Mouse (Mus musculus) neural tube, embryonic 14.5 days (tissue): ENCODE data around the gene Frmd4b. TPM values are rescaled to one million over a fixed set of nuclear protein-coding genes. Genes with fewer than 3 reads are reported as not detected.

ENCODE experiments used
- ATAC-seq: fragments of 200-750 bp; cut with Nextera tagmentation; 2 replicates; pipeline ENCODE4 v1.8.0; 2017; ENCODE audit warnings: low read depth, mild to moderate bottlenecking, moderate TSS enrichment, moderate library complexity
- H3K27ac ChIP-seq: fragments of 300-500 bp; sonication (generic); 2 replicates; pipeline ENCODE4 v1.5.1; 2014; ENCODE audit warnings: low read depth, mild to moderate bottlenecking, control low read depth, low read length, moderate library complexity, mixed read lengths
- H3K27me3 ChIP-seq: fragments of 300-500 bp; sonication (generic); 2 replicates; pipeline ENCODE4 v1.6.1; 2014; ENCODE audit warnings: low read length; ENCODE audit not compliant: control insufficient read depth, insufficient read depth
- H3K36me3 ChIP-seq: fragments of 300-500 bp; sonication (generic); 2 replicates; pipeline ENCODE4 v1.6.1; 2014; ENCODE audit warnings: low read length, mixed read lengths; ENCODE audit not compliant: control insufficient read depth, insufficient read depth
- H3K4me1 ChIP-seq: fragments of 300-500 bp; sonication (generic); 2 replicates; pipeline ENCODE4 v1.6.1; 2014; ENCODE audit warnings: low read length; ENCODE audit not compliant: control insufficient read depth, insufficient read depth
- H3K4me2 ChIP-seq: fragments of 300-500 bp; sonication (generic); 2 replicates; pipeline ENCODE4 v1.6.1; 2014; ENCODE audit warnings: mild to moderate bottlenecking, low read depth, low read length, control low read depth
- H3K4me3 ChIP-seq: fragments of 300-500 bp; sonication (generic); 2 replicates; pipeline ENCODE4 v1.5.1; 2014; ENCODE audit warnings: low read depth, low read length, control low read depth, mixed read lengths
- H3K9ac ChIP-seq: fragments of 300-500 bp; sonication (generic); replicated peaks from 2 replicates; pipeline ENCODE4 v1.6.1; 2014; ENCODE audit warnings: low read depth, mild to moderate bottlenecking, control low read depth, low read length, mixed read lengths
- H3K9me3 ChIP-seq: fragments of 300-500 bp; sonication (generic); 2 replicates; pipeline ENCODE4 v1.6.1; 2016; ENCODE audit warnings: low read length; ENCODE audit not compliant: control insufficient read depth
- WGBS: fragments of 180-500 bp; shearing (Covaris S2); extraction: QIAGEN DNeasy Blood & Tissue Kit; methylation state at CpG from one replicate; pipeline ENCODE4 v1.1.7; 2014; 5-methylcytosine and 5-hydroxymethylcytosine counted together
- polyA plus RNA-seq: library from polyadenylated mRNA; unstranded; fragments of >200 nt; fragmentation: Nextera tagmentation; extraction: Ambion mirVana; gene quantifications from 2 replicates; pipeline ENCODE4 v1.2.1, GENCODE M21; 2014

Gene Frmd4b
- polyA plus RNA-seq, 1 experiment from 2014 or later, result 26.8 TPM

DNA sequence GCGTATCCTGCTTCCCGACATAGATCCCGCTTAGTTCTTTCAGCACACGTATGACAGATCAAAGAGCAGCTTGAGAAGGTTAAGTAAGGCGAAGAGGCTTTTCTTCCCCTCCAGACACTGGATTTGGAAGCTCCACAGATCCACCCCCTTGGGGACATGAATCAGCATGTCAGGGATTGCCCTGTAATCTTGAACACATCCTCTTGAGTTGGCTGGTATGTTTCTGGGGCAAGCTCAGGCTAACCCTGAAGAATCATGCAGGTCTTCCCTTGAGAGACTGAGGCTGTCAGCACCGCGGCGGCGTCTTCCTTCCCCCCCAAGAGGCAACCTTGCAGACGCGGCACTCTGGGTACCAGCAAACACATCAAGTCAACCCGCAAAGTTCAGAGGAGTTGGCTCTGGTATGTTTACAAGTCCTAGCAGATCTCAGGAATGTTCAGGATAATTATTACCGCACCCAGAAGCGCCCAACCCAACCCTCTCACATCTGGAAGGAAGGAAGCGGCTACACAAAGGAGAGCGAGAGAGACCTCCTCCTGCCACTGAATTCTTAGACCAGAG is 1.4 kb downstream of the Frmd4b start:
- peak overlapping the region; percentile 76 for H3K4me3 ChIP-seq
- H3K27me3 ChIP-seq, result no peaks in the 10 kb centered on the region; the same call in 1 of the 2 replicates
- H3K27ac ChIP-seq, result peak overlapping the region; percentile 94
- peaks cover 13% of the 10 kb centered on the region for H3K4me1 ChIP-seq
- WGBS, result 2% methylated on average over 16 of the region's 16 CpGs
- peak overlapping the region; percentile 85 for H3K9ac ChIP-seq
- H3K9me3 ChIP-seq, result no peaks in the 10 kb centered on the region
- no peaks in the 10 kb centered on the region for H3K36me3 ChIP-seq
- H3K4me2 ChIP-seq, result peak overlapping the region; percentile 84
- no peak for ATAC-seq

DNA sequence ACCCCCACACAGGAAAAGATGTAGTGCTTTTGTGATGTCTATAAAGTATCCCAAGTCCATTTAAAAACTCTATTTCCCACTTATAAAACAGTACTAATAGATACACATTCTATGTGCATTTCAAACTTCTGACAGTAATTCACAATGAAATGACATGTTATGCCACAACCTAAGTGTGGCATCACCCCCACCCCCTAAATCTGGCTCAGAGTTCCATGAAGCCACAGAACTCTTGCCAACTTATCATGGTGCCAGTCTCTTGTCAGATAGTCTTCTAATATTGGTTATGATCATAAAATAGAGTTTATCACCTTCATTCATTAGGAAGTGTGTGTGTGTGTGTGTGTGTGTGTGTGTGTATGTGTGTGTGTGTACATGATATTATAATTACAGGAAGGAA is 3.2 kb downstream of the Frmd4b start:
- Histone ChIP-seq H3K4me1 (peaks cover 17% of the 10 kb centered on the region), H3K4me3 (no peak overlapping the region), H3K36me3 (no peaks in the 10 kb centered on the region), H3K4me2 (peak overlapping the region; percentile 84), H3K27me3 (no peaks in the 10 kb centered on the region; the same call in 1 of the 2 replicates), H3K27ac (no peak overlapping the region), H3K9me3 (no peaks in the 10 kb centered on the region), H3K9ac (no peak overlapping the region)
- no peak for ATAC-seq

- Histone ChIP-seq H3K36me3 (no peaks in the 10 kb centered on the region), H3K4me2 (no peak overlapping the region), H3K4me3 (no peak overlapping the region), H3K27ac (no peak overlapping the region), H3K9ac (no peak overlapping the region), H3K27me3 (no peaks in the 10 kb centered on the region; the same call in 1 of the 2 replicates), H3K9me3 (no peaks in the 10 kb centered on the region), H3K4me1 (peaks cover 21% of the 10 kb centered on the region)
- WGBS, result 72% methylated on average over 5 of the region's 5 CpGs
- no peak for ATAC-seq
Observed at GRCm38 (mm10) chr6:97612861-97613260, 4.5 kb downstream of the Frmd4b start.

DNA sequence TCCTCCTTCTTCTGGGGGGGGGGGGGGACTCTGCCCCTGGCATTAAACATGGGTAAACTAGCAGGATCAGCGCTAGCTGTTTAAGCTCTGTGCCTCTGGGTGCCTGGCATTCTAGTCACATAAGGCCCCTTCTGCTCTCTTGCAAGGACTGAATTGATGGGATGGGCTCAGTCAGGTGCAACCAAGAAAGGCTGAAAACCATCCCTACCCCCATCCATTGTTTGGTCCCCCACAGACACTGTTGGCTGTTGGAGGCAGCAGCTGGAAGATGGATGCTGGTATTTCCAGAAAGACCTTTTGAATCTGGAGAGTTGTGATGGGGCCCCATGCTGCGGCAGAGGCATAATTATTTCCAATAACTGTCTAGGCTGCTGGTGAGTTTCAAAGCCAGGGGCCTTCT is 7.3 kb downstream of the Frmd4b start:
- Histone ChIP-seq H3K4me2 (no peak overlapping the region), H3K9ac (no peak overlapping the region), H3K27ac (0 out of 2 replicates have a peak overlapping the region, but pooled peaks have one; percentile 4), H3K9me3 (no peaks in the 10 kb centered on the region; the same call in 1 of the 2 replicates), H3K27me3 (no peaks in the 10 kb centered on the region), H3K4me3 (no peak overlapping the region), H3K4me1 (peaks cover 12% of the 10 kb centered on the region; the same call in 1 of the 2 replicates), H3K36me3 (no peaks in the 10 kb centered on the region)
- peak; percentile 68; the same call in 1 of the 2 replicates for ATAC-seq
- 20% methylated on average over 2 of the region's 2 CpGs for WGBS

- no peak for ATAC-seq
- Histone ChIP-seq H3K27me3 (no peaks in the 10 kb centered on the region), H3K4me3 (no peak overlapping the region), H3K4me2 (no peak overlapping the region), H3K9ac (no peak overlapping the region), H3K9me3 (no peaks in the 10 kb centered on the region; the same call in 1 of the 2 replicates), H3K36me3 (no peaks in the 10 kb centered on the region), H3K27ac (no peak overlapping the region), H3K4me1 (peaks cover 8% of the 10 kb centered on the region; the same call in 1 of the 2 replicates)
- 51% methylated on average over 3 of the region's 3 CpGs for WGBS
Observed at GRCm38 (mm10) chr6:97607646-97608045, 9.7 kb downstream of the Frmd4b start.

DNA sequence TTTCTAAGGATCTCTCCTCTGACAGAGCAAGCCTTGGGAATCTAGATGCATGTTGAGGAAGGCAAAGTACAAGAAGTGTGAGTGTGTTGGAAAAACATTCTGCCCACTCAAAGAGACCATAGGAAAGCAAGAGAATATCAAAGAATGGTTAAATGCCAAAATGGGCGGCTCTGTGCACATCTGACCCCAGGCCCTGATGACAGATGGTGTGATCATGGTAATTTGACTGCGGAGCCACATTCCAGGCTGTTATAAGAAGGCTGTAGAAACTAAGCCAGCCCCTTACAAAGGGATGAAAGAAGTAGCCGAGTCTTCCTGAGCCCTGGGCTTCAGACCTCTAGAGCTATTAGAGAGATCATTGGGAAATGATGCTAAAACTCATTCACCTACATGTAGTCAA is 22.1 kb downstream of the Frmd4b start:
- H3K9me3 ChIP-seq, result no peaks in the 10 kb centered on the region
- H3K4me2 ChIP-seq, result no peak overlapping the region
- WGBS, result 28% methylated on average over 3 of the region's 3 CpGs
- no peak for ATAC-seq
- H3K27me3 ChIP-seq, result no peaks in the 10 kb centered on the region
- H3K9ac ChIP-seq, result no peak overlapping the region
- H3K36me3 ChIP-seq, result no peaks in the 10 kb centered on the region
- H3K4me1 ChIP-seq, result no peaks in the 10 kb centered on the region
- H3K4me3 ChIP-seq, result no peak overlapping the region
- no peak overlapping the region for H3K27ac ChIP-seq

DNA sequence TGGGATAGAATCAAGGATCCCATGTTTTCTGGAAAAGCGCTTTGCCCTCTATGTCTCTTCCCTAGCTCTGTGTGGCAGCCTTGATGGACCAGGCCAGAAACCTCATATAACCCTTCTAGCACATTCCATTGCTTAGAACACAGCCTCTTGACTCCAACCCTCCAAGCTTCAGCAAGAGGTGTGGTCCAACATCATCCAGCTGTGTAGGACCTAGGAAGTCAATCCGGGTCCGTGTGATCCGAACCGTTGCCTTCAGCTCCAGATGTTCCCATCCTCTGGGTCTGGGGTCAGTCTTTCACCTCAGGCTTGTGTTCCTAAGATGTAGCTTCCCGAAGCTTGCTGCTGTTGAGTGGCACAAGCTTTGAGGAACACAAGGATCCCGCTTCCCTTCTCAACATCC is 22.8 kb downstream of the Frmd4b start:
- Histone ChIP-seq H3K27me3 (no peaks in the 10 kb centered on the region), H3K36me3 (no peaks in the 10 kb centered on the region), H3K9me3 (no peaks in the 10 kb centered on the region), H3K9ac (no peak overlapping the region), H3K27ac (no peak overlapping the region), H3K4me3 (no peak overlapping the region), H3K4me1 (no peaks in the 10 kb centered on the region), H3K4me2 (no peak overlapping the region)
- 97% methylated on average over 7 of the region's 7 CpGs for WGBS
- ATAC-seq, result no peak

DNA sequence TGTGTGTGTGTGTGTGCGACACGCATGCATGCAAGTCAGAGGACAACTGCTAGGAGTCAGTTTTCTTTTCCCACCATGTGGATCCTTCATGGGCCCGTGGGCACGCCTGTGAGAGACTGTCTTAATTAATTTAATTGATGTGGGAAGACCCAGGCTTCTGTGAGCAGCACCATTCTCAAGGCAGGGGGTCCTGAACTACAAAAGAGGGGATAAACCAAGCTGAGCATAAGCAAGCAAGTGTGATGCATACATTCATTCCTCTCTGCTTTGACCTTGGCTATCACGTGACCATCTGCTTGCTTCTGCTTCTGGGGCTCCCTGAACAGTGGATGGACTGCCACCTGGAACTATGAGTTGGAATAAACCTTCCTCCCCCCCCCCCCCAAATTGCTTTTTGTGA is 27.1 kb downstream of the Frmd4b start:
- Histone ChIP-seq H3K4me3 (no peak overlapping the region), H3K27ac (no peak overlapping the region), H3K4me2 (no peak overlapping the region), H3K9ac (no peak overlapping the region), H3K27me3 (no peaks in the 10 kb centered on the region), H3K4me1 (peaks cover 7% of the 10 kb centered on the region; the same call in 1 of the 2 replicates), H3K9me3 (no peaks in the 10 kb centered on the region), H3K36me3 (no peaks in the 10 kb centered on the region)
- WGBS, result 38% methylated on average over 5 of the region's 5 CpGs
- no peak for ATAC-seq

DNA sequence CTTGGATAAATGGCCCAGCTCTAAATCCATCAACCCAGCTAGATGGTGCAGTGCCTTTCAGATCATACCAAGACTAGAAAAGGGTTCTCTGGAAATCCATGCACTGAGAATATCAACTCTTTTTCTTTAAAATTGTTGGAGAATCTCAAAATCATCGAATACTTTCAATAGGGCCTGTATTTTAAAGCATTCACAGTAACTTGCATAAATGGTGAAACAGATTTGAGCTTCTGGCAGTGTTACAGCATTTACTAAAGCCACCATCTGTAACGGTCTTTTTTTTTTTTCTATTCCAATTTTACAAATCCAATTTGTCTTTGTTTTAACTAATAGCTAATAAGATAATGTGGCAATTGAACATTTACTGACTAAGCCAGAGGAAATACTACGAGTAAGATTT is 27.8 kb downstream of the Frmd4b start:
- no peak overlapping the region for H3K9ac ChIP-seq
- no peaks in the 10 kb centered on the region for H3K9me3 ChIP-seq
- H3K36me3 ChIP-seq, result no peaks in the 10 kb centered on the region
- H3K4me3 ChIP-seq, result no peak overlapping the region
- no peak for ATAC-seq
- H3K27ac ChIP-seq, result no peak overlapping the region
- 66% methylated on average over 3 of the region's 3 CpGs for WGBS
- no peak overlapping the region for H3K4me2 ChIP-seq
- H3K4me1 ChIP-seq, result peaks cover 7% of the 10 kb centered on the region; the same call in 1 of the 2 replicates
- no peaks in the 10 kb centered on the region for H3K27me3 ChIP-seq
